Mouse (Mus musculus) adrenal gland, postnatal 25 days (tissue): ENCODE measurements around the gene Rbm33. TPM values are rescaled to one million over a fixed set of nuclear protein-coding genes. Genes with fewer than 3 reads are reported as not detected.

Experiments used
- DNase-seq: peaks from one replicate; pipeline ENCODE4 v3.0.0; 2021; ENCODE audit warnings: mixed read lengths
- long read RNA-seq: library from polyadenylated mRNA; stranded (forward); transcript quantifications from one replicate; pipeline ENCODE4 v2.0.0, GENCODE M21; 2021
- total RNA-seq: library from RNA; stranded (reverse); gene quantifications from 2 replicates; pipeline ENCODE4 v1.2.3, GENCODE M21; 2021

The Rbm33 gene
- 43.4 and 54.4 TPM in 2 replicates for total RNA-seq
- long read RNA-seq, partial matches to known transcripts: 8 of 11 reads
- long read RNA-seq, other reads (novel, unspliced or antisense): 1 of 11 reads

GRCm38 (mm10) chr5:28316722-28317245 is at the start of gene Rbm33:
Rbm33 (plus strand) TSS chr5:28317121.
- DNase-seq: peak; percentile 83

GRCm38 (mm10) chr5:28267576-28267975 is 49.3 kb upstream of the Rbm33 start:
- DNase-seq: no peak

GRCm38 (mm10) chr5:28269469-28269991 is 47.4 kb upstream of the Rbm33 start:
- no peak for DNase-seq

DNA sequence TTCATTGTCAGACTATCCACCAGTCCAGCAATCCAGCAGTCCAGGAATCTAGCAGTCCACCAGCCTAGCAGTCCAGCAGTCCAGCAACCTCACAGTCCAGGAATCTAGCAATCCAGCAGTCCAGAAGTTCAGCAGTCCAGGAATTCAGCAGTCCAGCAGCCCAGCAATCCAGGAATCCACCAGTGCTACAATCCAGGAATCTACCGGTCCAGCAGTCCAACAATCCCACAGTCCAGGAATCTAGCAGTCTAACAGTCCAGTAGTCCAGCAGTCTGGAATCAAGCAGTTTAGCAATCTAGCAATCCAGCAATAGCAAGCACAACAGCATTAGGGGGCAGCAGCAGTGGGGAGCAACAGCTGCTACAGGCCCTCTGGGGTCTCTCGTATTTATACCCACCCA is 44.1 kb upstream of the Rbm33 start:
- no peak for DNase-seq

DNA sequence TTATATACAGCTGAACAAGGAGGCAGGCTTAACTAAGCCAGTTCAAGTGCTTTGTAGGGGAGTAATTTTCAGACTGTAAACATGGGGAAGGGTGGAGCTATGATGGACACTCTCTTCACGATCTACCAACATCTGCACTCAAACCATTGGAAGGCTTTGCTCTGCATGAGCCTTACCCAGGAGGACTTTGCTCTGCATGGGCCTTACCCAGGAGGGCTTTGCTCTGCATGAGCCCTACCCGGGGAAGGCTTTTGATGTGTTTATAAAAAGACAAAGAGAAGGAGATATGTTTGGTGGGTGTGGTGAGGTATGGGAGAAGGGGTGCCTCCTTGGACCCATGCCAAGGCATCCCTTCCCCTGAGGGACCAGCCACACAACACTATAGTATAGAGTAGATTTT is 39.6 kb upstream of the Rbm33 start:
- no peak for DNase-seq

DNA sequence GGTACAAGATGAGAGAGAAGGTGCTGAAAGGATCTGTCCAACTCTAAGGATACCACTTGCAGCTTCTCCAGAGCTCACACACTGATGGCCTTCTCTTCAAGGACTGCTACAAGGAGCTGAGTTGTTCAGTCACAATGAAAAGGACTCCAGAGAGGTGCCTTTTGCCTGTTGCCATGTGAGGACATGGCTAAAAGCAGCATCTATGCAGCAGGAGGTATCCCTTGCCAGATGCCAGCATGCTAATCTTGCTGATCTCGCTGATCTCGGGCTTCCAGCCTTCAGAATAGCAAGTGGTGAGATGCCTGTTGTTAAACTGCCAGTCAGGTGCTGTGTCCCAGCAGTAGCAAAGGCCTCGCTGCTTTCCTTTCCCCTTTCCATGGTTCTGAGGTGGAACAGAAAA is 27.8 kb upstream of the Rbm33 start:
- no peak for DNase-seq

GRCm38 (mm10) chr5:28290630-28291029 is 26.3 kb upstream of the Rbm33 start:
- no peak for DNase-seq

- DNase-seq: no peak
These were observed 25.6 kb upstream of the Rbm33 start for GRCm38 (mm10) chr5:28291118-28291850.

GRCm38 (mm10) chr5:28292281-28292680 is 24.6 kb upstream of the Rbm33 start:
- DNase-seq: no peak

DNA sequence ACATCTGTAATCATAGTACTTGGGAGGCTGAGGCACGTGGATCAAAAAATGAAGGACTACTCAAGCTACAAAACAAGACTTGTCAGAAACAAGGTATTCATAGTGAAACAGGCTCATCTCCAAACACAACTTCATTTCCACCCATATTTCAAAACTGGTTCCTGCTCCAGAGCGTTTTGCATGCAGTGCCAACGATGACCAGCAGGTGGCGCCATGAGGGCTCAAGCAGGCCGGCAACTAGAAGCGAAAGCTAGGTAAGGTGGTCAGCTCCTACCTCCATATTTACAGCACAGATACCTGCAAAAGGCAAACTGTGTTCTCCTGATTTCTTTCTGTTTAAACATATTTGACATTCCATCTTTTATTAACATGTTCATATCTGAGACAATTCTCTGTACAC is 22.9 kb upstream of the Rbm33 start:
- DNase-seq: peak; percentile 88

DNA sequence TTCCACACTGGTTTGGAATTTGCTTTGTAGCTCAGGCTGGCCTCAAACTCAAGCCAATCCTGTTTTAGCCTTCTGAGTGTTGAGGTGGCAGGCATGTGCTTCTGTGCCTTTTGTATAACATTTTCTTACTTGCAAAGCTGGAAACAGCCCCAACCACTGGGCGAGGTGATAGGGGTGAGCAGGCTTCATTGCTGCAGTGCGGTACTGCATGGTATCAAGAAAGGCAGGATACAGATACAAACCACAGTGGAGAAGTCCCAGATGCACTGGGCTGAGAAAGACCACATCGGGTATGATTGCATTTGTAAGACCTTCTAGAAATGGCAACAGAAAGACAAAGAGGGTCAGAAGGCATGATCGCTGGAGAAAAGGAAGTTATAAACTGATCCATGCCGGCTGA is 18.8 kb upstream of the Rbm33 start:
- no peak for DNase-seq

DNA sequence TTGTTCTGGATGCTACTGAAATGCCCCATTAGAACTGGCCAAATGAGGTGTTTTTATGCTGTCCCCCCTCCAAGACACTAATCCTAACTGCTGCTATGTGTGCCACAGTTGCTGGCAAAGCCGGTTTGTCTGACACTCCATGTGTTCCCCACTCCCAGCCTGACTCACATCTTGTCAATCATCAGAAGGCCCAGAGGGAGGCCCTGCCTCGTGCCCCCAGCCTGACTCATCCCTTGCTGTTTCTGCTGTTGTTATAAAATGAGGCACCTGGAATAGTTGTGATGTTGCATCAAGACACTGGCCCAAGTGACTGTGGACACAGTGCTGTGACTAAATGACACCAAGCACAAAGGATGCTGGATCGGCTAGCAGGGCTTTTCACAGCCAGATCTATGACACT is 18.2 kb upstream of the Rbm33 start:
- no peak for DNase-seq

DNA sequence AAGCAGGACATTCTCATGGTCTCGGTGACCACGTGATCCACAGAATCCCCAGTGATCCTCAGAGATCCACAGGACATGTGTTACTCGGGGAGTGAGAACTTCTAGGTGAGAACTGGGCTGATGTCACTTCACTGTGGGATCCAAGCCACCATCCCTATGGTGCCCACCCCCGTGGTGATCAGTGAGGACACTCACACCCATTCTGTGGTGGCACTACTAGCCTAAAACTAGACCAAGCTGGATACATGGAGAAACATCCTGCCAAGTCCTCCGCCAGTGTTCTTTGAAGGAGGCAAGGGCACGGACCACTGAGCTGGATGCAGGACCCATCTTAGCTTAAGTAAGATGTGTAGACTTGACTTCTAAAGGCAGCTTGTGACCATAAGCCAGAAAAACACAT is 17.6 kb upstream of the Rbm33 start:
- no peak for DNase-seq

GRCm38 (mm10) chr5:28302671-28303070 is 14.2 kb upstream of the Rbm33 start:
- DNase-seq: no peak

GRCm38 (mm10) chr5:28304551-28304950 is 12.4 kb upstream of the Rbm33 start:
- no peak for DNase-seq

DNA sequence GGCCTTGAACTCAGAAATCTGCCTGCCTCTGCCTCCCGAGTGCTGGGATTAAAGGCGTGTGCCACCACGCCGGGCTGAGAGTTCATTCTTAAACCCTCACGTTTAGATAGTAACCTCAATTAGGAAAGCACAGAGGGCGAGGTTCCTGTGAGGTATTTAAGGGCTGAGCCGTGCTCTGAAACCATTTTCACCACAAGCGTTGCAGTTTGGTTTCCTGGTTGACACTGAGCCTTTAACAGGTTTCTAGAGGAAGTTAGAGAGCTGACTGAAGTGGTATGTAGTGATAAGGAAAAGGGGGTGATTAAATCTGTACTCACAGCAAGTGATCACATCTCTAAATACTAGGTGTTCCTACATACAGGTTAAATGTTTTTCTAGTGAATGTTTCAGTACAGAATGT is 1.4 kb upstream of the Rbm33 start:
- DNase-seq: no peak

DNA sequence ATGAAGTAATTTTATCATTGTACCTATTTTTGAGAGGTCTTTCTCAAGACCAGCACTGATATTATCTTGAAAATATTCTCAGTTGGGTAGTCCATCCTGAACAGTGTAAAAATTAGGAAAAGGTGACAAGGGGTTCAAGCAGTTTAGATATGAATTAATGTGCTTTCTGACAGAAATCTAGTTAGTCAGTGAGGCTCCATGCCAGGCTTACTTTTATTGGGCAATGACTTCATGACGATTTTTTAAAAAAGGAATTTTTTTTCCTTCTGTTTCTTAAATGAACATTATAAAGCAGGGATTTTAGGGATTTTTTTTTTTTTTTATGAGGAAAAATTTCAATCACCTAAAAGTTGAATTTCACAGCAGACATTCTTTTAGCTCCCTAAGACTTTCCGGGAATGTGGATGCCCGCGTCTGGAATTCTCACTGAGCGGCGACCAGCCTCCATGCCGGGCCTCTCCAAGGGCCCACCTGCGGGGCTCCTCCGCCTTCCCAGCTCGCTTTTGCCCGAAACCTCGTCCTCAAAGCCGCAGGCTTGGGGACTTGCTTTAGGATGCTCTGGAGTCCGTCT is 685 bp upstream of the Rbm33 start:
- no peak for DNase-seq

GRCm38 (mm10) chr5:28317253-28317916 is 464 bp downstream of the Rbm33 start:
- no peak for DNase-seq

- no peak for DNase-seq
These were observed 971 bp downstream of the Rbm33 start for GRCm38 (mm10) chr5:28317917-28318267.

GRCm38 (mm10) chr5:28318671-28319070 is 1.8 kb downstream of the Rbm33 start:
- DNase-seq: no peak

GRCm38 (mm10) chr5:28321769-28322168 is 4.8 kb downstream of the Rbm33 start:
- DNase-seq: no peak

- DNase-seq: no peak
These were observed 5.3 kb downstream of the Rbm33 start for GRCm38 (mm10) chr5:28322189-28322588.

DNA sequence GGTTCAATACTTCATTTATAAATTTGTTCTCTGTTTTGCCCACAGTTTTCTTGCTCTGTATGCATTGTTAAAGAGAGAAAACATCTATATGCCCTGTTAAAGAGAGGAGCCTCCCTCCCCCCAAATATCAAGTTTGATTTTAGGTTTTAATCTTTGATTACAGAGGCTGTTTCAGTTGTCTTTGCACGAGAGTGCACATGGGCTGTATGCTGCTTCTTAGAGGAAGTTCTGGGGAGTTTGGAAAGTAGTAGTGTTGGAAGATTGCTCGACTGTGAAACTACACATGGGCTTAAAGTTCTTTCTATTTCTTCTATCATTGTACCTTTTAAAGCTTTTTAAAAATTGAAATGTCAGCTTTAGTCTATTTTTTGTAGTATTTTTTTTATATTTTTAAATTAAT is 6.9 kb downstream of the Rbm33 start:
- DNase-seq: no peak
